ENCODE assay signal across 22 mouse cellular contexts in genomic region chr19:41039110-41039509, GRCm38 (mm10). TPM values are rescaled to one million over a fixed set of nuclear protein-coding genes. Genes with fewer than 3 reads are reported as not detected.
A peak's percentile ranks its signal among the peaks of the same experiment; 100 is the strongest.
DNase-seq lines count a peak whose midpoint lies in the region; ATAC-seq and TF ChIP-seq lines count a peak whose summit lies in the region.
"Had no signal": no experiment of that assay in that cellular context is flagged by ENCODE, and none has a peak within 500 bp of the region (broad histone marks: within the 10 kb centered on the region; RNA-seq: fewer than 3 reads in every experiment).

No protein-coding gene starts in this region.

- TF ChIP-seq CTCF in spleen, adult 2 months (IDR thresholded peaks at IDR 0.05; ENCODE audit: extremely low read depth, insufficient read depth, insufficient read length, insufficient replicate concordance), result no peak

- no peaks in the 10 kb centered on the region for H3K4me1 ChIP-seq in midbrain, embryonic 11.5 days (ENCODE audit: control insufficient read depth, insufficient read depth, low read length)
- no peaks in the 10 kb centered on the region for H3K4me1 ChIP-seq in midbrain, embryonic 15.5 days
- peaks cover 4% of the 10 kb centered on the region; the same call in 1 of the 2 replicates for H3K4me1 ChIP-seq in spleen, adult 2 months (ENCODE audit: control insufficient read depth, insufficient read depth, insufficient read length)
- no peaks in the 10 kb centered on the region for H3K4me1 ChIP-seq in forebrain, embryonic 10.5 days
- H3K4me1 ChIP-seq: neural tube, embryonic 13.5 days had no signal

- H3K9me3 ChIP-seq in midbrain, embryonic 11.5 days (ENCODE audit: control insufficient read depth, low read length), result no peaks in the 10 kb centered on the region
- H3K9me3 ChIP-seq in midbrain, embryonic 15.5 days, result no peaks in the 10 kb centered on the region
- H3K9me3 ChIP-seq in forebrain, embryonic 10.5 days, result no peaks in the 10 kb centered on the region
- H3K9me3 ChIP-seq: heart, embryonic 10.5 days; limb, embryonic 13.5 days; neural tube, embryonic 13.5 days had no signal

- H3K27ac ChIP-seq in midbrain, embryonic 11.5 days (ENCODE audit: low read depth, low read length), result no peak overlapping the region
- no peak overlapping the region for H3K27ac ChIP-seq in midbrain, embryonic 15.5 days
- 0 out of 2 replicates have a peak overlapping the region, but pooled peaks have one; percentile 17 for H3K27ac ChIP-seq in spleen, adult 2 months (ENCODE audit: insufficient read depth, low read length)
- H3K27ac ChIP-seq in forebrain, embryonic 10.5 days, result no peak overlapping the region
- H3K27ac ChIP-seq: heart, embryonic 10.5 days; hindbrain, postnatal 0 days; limb, embryonic 13.5 days; neural tube, embryonic 13.5 days had no signal

- no peaks in the 10 kb centered on the region for H3K27me3 ChIP-seq in midbrain, embryonic 11.5 days (ENCODE audit: control insufficient read depth, insufficient read depth, low read length)
- H3K27me3 ChIP-seq in midbrain, embryonic 15.5 days (replicated peaks), result no peaks in the 10 kb centered on the region
- H3K27me3 ChIP-seq in spleen, adult 2 months (ENCODE audit: control insufficient read depth, insufficient read depth, low read length), result no peaks in the 10 kb centered on the region
- H3K27me3 ChIP-seq in forebrain, embryonic 10.5 days (ENCODE audit: poor library complexity, severe bottlenecking), result no peaks in the 10 kb centered on the region
- H3K27me3 ChIP-seq: neural tube, embryonic 13.5 days had no signal

- no peak overlapping the region for H3K4me2 ChIP-seq in midbrain, embryonic 11.5 days
- H3K4me2 ChIP-seq in midbrain, embryonic 15.5 days, result no peak overlapping the region
- H3K4me2 ChIP-seq: limb, embryonic 13.5 days; neural tube, embryonic 13.5 days had no signal

- no peak overlapping the region for H3K4me3 ChIP-seq in midbrain, embryonic 11.5 days (ENCODE audit: low read depth, low read length)
- H3K4me3 ChIP-seq in midbrain, embryonic 15.5 days, result no peak overlapping the region
- no peak overlapping the region for H3K4me3 ChIP-seq in spleen, adult 2 months (ENCODE audit: extremely low read depth, insufficient read depth, insufficient read length)
- H3K4me3 ChIP-seq in forebrain, embryonic 10.5 days, result no peak overlapping the region
- H3K4me3 ChIP-seq: heart, embryonic 10.5 days; limb, embryonic 13.5 days; neural tube, embryonic 13.5 days had no signal

- H3K36me3 ChIP-seq in midbrain, embryonic 11.5 days (ENCODE audit: control insufficient read depth, insufficient read depth, low read length), result no peaks in the 10 kb centered on the region
- no peaks in the 10 kb centered on the region for H3K36me3 ChIP-seq in midbrain, embryonic 15.5 days (replicated peaks)
- H3K36me3 ChIP-seq in spleen, adult 2 months (ENCODE audit: control insufficient read depth, insufficient read depth, low read length), result no peaks in the 10 kb centered on the region
- no peaks in the 10 kb centered on the region for H3K36me3 ChIP-seq in forebrain, embryonic 10.5 days (replicated peaks)
- H3K36me3 ChIP-seq: heart, embryonic 10.5 days; limb, embryonic 13.5 days; neural tube, embryonic 13.5 days had no signal

- peak; percentile 51 for DNase-seq in midbrain, embryonic 11.5 days (ENCODE audit: low spot score, missing footprints)
- DNase-seq in spleen, adult 2 months (ENCODE audit: low read depth in 1 of 2, low spot score in 2 of 2), result peak; percentile 18 to 43
- DNase-seq in thymus, postnatal 36 days, result peak; percentile 78 to 86
- DNase-seq in layer of hippocampus, postnatal 10 days (ENCODE audit: low spot score in 2 of 2), result no peak
- DNase-seq in right cerebral cortex, postnatal 25 days, result no peak
- DNase-seq in forebrain, embryonic 10.5 days (ENCODE audit: extremely low spot score, low spot score), result no peak
- DNase-seq: cerebellum, postnatal 25 days; forebrain, postnatal 0 days; gastrocnemius, postnatal 14 days; heart, postnatal 36 days had no signal

- no peak overlapping the region for H3K9ac ChIP-seq in midbrain, embryonic 11.5 days (ENCODE audit: low read length)
- H3K9ac ChIP-seq in midbrain, embryonic 15.5 days, result no peak overlapping the region
- H3K9ac ChIP-seq: forebrain, postnatal 0 days; limb, embryonic 13.5 days; neural tube, embryonic 13.5 days had no signal

- TF ChIP-seq POLR2A in spleen, adult 2 months (IDR thresholded peaks at IDR 0.05; ENCODE audit: low read depth, low read length), result no peak

- ATAC-seq in midbrain, embryonic 11.5 days (ENCODE audit: low FRiP score), result no peak
- no peak for ATAC-seq in midbrain, embryonic 15.5 days (replicated peaks)
- peak; percentile 89 for ATAC-seq in common myeloid progenitor, adult 5-6 weeks (replicated peaks; ENCODE audit: low read depth, poor library complexity, severe bottlenecking)
- ATAC-seq: forebrain, postnatal 0 days; hindbrain, postnatal 0 days had no signal

- 86% methylated on average over 7 of the region's 7 CpGs for WGBS in midbrain, embryonic 11.5 days
- 89% methylated on average over 7 of the region's 7 CpGs for WGBS in midbrain, embryonic 15.5 days
- 5% methylated on average over 7 of the region's 7 CpGs for WGBS in spleen, adult 2 months
- 91% methylated on average over 7 of the region's 7 CpGs for WGBS in forebrain, embryonic 10.5 days

RNA-seq across cellular contexts. Expression of gene Dntt, which starts 10.0 kb away (rescaled TPM):
- 0.14 TPM in 1 of 2 replicates, not detected in the other for polyA plus RNA-seq in midbrain, embryonic 11.5 days (2014; fragmentation: Nextera tagmentation; extraction: Ambion mirVana)
- 0.33 and 0.41 TPM in 2 replicates for polyA plus RNA-seq in midbrain, embryonic 15.5 days (2015; fragmentation: Nextera tagmentation; extraction: Ambion mirVana)
- total RNA-seq in common myeloid progenitor, adult 5-6 weeks (2017), result 105 and 124 TPM in 2 replicates
- 0.43 and 0.89 TPM in 2 replicates for polyA plus RNA-seq in spleen, adult 2 months (2012; rRNA removed)
- total RNA-seq in layer of hippocampus, postnatal 10 days (2021), result under 1 TPM; 0.16 to 0.30 TPM
- not detected in 2 replicates for polyA plus RNA-seq in forebrain, embryonic 10.5 days (2016; fragmentation: Nextera tagmentation; extraction: Ambion mirVana)
- total RNA-seq: gastrocnemius, postnatal 14 days; heart, postnatal 36 days; hindbrain, postnatal 0 days; layer of hippocampus, adult 18-20 months; left cerebral cortex, adult 8-10 months had no signal
- polyA plus RNA-seq: C2C12; embryonic facial prominence, embryonic 11.5 days; limb, embryonic 13.5 days; liver, embryonic 16.5 days had no signal

RNA-seq across cellular contexts. Expression of gene Opalin, which starts 37.8 kb away (rescaled TPM):
- polyA plus RNA-seq in midbrain, embryonic 11.5 days (2014; fragmentation: Nextera tagmentation; extraction: Ambion mirVana), result not detected in 2 replicates
- not detected in 2 replicates for polyA plus RNA-seq in midbrain, embryonic 15.5 days (2015; fragmentation: Nextera tagmentation; extraction: Ambion mirVana)
- total RNA-seq in common myeloid progenitor, adult 5-6 weeks (2017), result not detected in 2 replicates
- polyA plus RNA-seq in spleen, adult 2 months (2012; rRNA removed), result not detected in 2 replicates
- total RNA-seq in layer of hippocampus, postnatal 10 days (2021), result under 1 TPM; 0.33 to 0.41 TPM
- polyA plus RNA-seq in forebrain, embryonic 10.5 days (2016; fragmentation: Nextera tagmentation; extraction: Ambion mirVana), result not detected in 2 replicates
- total RNA-seq: forebrain, postnatal 0 days; gastrocnemius, postnatal 14 days; heart, postnatal 36 days; hindbrain, postnatal 0 days had no signal
- polyA plus RNA-seq: C2C12; embryonic facial prominence, embryonic 11.5 days; forebrain, postnatal 0 days; heart, embryonic 10.5 days; hindbrain, postnatal 0 days; kidney, embryonic 14.5 days; limb, embryonic 13.5 days; liver, embryonic 16.5 days; neural tube, embryonic 13.5 days had no signal

RNA-seq across cellular contexts. Expression of gene Blnk, which starts 44.8 kb away (rescaled TPM):
- polyA plus RNA-seq in midbrain, embryonic 11.5 days (2014; fragmentation: Nextera tagmentation; extraction: Ambion mirVana), result 0.19 and 0.56 TPM in 2 replicates
- polyA plus RNA-seq in midbrain, embryonic 15.5 days (2015; fragmentation: Nextera tagmentation; extraction: Ambion mirVana), result 0.56 and 0.61 TPM in 2 replicates
- 0.05 and 0.78 TPM in 2 replicates for total RNA-seq in common myeloid progenitor, adult 5-6 weeks (2017)
- polyA plus RNA-seq in spleen, adult 2 months (2012; rRNA removed), result 54.3 and 61.0 TPM in 2 replicates
- 1 to 10 TPM; 2.3 to 2.4 TPM for total RNA-seq in layer of hippocampus, postnatal 10 days (2021)
- 0.16 and 0.35 TPM in 2 replicates for polyA plus RNA-seq in forebrain, embryonic 10.5 days (2016; fragmentation: Nextera tagmentation; extraction: Ambion mirVana)

Comparison
In these comparisons a context has a peak if more than half of its experiments do, and no peak if none do; other contexts are left out.
1. DNase-seq: peak in midbrain, embryonic 11.5 days (single experiment), spleen, adult 2 months (2 of 2) and thymus, postnatal 36 days (2 of 2); none in layer of hippocampus, postnatal 10 days (0 of 2), right cerebral cortex, postnatal 25 days (single experiment) and forebrain, embryonic 10.5 days (single experiment).
2. RNA of gene Blnk, which starts 44.8 kb away (polyA plus RNA-seq): 54.3 to 61.0 TPM in spleen, adult 2 months; 0.19 to 0.56 TPM in midbrain, embryonic 11.5 days, 0.56 to 0.61 TPM in midbrain, embryonic 15.5 days and 0.16 to 0.35 TPM in forebrain, embryonic 10.5 days; every median in the first group is over 10 times any median in the second.